Mouse (Mus musculus): ENCODE measurements at regions not wholly inside any gene's neighbourhood (a gene's known extent, or its start where the extent isn't known, plus 50 kb on each side); places are given as distances from the start of the nearest gene placed in this dataset.

- DNase-seq: peak; percentile 7
Measured at GRCm38 (mm10) chr2:154076271-154076670, 53.9 kb upstream of the Bpifa3 start.

All from kidney, postnatal 10 days (tissue).